Mouse (Mus musculus) fibroblast of lung, adult 2 months (primary cell): ENCODE results near the gene 4930447C04Rik.

ENCODE experiments used
- DNase-seq: peaks from one replicate; pipeline ENCODE4 v3.0.0-alpha.2; 2011; ENCODE audit warnings: low read depth

4930447C04Rik gene

DNA sequence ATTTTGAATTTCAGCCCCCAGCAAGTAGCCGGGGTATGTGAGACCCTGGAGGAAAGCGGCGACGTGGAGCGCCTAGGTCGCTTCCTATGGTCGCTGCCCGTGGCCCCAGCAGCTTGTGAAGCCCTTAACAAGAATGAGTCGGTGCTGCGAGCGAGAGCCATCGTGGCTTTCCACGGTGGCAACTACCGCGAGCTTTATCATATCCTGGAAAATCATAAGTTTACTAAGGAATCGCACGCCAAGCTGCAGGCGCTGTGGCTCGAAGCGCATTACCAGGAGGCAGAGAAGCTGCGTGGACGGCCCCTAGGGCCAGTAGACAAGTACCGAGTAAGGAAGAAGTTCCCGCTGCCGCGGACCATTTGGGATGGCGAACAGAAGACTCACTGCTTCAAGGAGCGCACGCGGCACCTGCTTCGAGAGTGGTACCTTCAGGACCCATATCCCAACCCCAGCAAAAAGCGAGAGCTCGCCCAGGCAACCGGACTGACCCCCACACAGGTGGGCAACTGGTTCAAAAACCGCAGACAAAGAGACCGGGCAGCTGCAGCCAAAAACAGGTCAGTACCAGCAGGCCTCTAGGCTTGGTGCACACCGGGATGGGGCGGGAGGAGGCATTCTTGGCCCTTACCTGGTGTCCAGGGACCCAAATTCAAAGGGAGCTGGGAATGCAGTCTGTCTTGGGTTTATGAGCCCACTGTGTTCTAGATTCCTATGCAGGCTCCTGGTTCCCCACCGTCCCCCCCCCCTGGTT, at the start of gene 4930447C04Rik:
Gene 4930447C04Rik (minus strand): TSS at position 704 of the 751 bp plus-strand sequence.
- no peak for DNase-seq

DNA sequence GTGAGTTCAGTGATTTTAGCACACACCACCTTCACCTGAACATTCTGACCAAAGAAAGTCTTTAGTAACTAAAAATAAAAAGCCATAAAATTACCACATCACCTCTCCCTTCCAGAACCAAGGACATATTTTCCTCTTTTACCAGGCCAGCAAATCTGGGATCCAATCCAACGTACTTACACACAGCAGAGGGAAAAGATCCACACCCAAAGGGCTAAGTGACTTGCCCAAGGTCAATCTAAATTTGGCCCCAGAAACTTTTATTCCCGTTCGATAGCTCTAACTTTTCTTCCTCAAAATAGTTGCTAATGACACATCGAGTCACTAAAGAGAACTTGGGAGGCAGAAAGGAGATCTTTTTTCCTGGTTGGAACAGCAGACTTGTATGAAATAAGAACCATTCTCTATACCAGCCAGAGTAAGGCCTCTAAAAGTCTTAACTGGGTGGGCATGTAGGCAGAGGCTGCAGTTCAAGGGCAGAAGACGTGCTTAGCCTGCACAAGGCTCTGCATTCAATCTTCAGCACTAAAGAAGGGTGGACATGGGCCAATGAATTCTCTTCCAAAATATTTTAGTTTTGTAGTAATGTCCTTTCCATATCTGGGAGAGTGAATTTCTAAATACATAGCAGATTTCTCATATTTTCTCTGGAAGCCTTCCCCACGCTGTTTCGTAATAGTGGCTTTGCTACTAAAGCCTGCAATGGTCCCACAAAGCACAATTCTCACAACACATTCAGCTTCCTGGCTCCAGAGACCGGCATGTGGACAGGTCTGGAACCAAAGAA, 42.7 kb upstream of the 4930447C04Rik start:
- peak; percentile 97 for DNase-seq

GRCm38 (mm10) chr12:72982616-72983015, 42.0 kb upstream of the 4930447C04Rik start:
- DNase-seq = peak; percentile 37

DNA sequence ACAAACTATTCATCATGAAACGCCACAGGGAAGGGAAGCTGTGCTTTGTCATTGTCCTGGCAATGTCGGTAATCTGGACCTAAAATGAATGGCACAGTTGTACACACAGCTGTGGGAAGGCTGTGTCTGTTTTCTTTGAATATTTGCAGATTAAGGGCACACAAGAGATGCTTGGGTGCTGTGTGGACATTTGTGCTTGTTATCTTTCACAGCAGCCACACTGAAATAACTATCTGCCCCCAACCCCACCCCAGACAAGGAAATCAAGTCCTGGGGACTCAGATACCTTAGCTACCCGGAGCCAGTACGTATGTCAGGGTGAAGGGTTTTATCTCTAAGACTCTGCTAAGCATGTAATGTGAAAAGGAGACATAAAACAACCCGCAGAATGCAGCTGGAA, 38.7 kb upstream of the 4930447C04Rik start:
- DNase-seq = no peak

GRCm38 (mm10) chr12:72977851-72978250, 37.3 kb upstream of the 4930447C04Rik start:
- no peak for DNase-seq

DNA sequence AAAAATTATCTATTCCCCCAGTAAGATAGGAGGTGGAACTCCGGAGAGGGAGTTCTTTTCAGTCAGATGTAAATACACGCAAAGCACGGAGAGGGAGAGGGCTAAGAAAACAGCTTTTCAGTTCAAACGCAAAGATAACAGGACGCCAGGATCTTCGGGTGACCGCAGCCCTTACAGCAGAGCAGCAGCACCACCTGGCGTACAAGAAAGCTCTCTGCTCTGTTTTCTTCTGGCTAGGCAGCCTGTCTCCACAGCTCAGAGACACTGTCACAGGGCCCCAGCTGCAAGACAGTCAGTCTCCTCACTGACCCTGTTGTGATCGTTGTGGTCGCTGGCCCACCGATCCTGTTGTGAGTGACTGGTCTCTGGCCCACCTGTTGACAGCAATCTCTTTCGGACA, 36.1 kb upstream of the 4930447C04Rik start:
- DNase-seq = peak; percentile 36

- no peak for DNase-seq
These were observed 35.6 kb upstream of the 4930447C04Rik start for GRCm38 (mm10) chr12:72976172-72976571.

GRCm38 (mm10) chr12:72973161-72973560, 32.6 kb upstream of the 4930447C04Rik start:
- no peak for DNase-seq

DNA sequence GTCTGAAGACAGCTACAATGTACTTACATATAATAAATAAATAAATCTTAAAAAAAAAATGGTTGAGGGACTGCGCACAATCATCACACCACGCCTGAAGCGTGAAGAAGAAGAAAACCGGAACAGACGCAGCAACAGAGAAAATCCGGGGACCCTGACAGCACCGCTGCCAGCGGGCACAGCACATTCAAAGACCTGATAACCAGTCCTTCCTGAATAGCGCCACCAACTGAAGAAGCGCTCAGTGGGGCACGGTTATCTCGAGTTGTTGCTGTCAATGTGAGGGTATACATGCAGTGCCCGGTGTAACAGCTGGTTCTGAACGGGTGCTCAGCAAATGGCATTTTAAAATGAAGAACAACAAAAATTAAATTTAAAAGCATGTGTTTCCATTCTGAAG, 30.0 kb upstream of the 4930447C04Rik start:
- no peak for DNase-seq

- DNase-seq = no peak
These were observed 27.0 kb upstream of the 4930447C04Rik start for GRCm38 (mm10) chr12:72967541-72967940.

DNA sequence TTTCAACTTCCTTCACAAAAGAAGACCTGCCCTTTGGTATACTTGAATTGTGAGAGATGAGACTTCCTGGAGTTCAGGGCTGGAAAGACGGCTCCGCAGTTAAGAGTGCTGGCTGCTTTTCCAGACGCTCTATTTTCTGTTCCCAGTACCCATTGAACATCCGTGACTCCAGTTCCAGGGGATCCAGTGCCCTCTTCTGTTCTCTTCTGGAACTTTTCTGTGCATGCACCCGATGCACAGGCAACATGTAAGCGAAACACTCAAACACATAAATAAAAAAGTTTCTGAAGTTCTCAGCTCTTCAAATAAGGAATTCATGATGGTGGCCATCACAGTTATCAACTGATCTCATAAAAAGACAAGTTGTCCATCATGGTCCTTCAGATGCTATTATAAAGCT, 22.2 kb upstream of the 4930447C04Rik start:
- DNase-seq = no peak

- DNase-seq = no peak
These were observed 17.9 kb upstream of the 4930447C04Rik start for GRCm38 (mm10) chr12:72958446-72958845.

DNA sequence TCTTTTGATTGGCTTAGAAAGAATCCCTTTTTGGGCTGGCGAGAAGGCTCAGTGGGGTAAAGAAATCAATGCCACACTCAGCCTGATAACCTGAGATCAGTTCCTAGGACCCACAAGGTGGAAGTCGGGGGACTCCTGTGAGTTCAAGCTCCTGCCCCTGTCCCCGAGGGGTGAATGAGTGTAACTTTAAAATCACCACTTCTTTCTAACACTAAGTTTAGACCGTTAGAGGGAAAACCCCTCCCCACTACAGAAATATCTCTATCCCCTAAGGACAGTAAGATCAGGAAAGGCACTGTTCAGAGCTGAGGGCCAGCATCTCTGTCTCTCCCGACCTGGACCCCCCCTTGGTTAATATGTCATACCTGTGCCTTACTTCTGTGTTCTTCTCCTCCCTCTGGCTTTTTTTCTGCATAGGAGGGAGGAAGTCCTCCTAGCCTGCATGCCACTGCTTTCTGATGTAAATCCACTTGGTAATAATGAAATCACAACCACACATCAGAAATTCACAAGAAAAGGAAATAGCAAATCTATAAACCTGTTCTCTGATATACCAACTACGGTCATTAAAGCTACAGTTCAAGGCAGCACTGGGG, 17.4 kb upstream of the 4930447C04Rik start:
- no peak for DNase-seq

GRCm38 (mm10) chr12:72954906-72955305, 14.3 kb upstream of the 4930447C04Rik start:
- no peak for DNase-seq

- DNase-seq = no peak
These were observed 13.3 kb upstream of the 4930447C04Rik start for GRCm38 (mm10) chr12:72953858-72954257.

DNA sequence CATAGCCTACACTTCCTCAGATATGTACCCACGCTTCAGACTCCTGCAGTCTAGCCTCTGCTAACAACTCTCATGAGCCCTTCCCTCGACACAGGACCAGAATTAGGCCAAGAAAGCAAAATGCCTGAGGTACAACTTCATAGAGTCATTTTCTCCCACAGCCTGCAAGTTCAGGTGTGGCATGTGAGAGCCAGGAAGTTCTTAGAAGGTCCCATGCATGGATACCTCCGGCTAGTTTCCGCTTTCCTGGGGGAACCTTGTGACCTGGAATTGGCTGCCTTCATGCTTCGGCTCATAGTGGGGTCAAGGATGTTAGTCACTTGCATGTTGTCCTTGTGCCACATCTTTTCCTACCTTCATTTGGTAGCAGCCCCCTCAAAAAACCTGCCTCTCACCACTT, 12.5 kb upstream of the 4930447C04Rik start:
- no peak for DNase-seq

DNA sequence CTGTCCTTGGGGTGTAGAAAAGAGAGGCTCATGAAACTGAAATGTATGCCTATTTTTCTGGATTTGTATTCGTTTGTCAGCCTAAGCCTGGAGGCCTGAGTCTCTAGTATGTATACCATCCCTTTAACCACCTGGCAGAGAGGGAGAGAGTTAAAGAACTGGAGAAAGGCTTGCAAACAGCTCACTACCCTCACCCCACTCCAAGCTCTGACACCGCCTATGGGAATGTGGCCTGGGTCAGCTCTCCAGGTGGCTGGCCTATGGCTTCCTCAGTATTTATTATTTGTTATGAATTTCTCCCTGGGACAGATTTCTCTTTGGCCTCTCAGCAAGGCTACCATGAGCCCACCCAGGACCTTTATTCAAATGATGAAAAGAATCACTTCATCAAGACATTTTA, 6.8 kb upstream of the 4930447C04Rik start:
- DNase-seq = no peak

- DNase-seq = no peak
These were observed 6.2 kb upstream of the 4930447C04Rik start for GRCm38 (mm10) chr12:72946805-72947204.

- DNase-seq = no peak
These were observed 5.5 kb upstream of the 4930447C04Rik start for GRCm38 (mm10) chr12:72946064-72946395.

GRCm38 (mm10) chr12:72945301-72946063, 4.9 kb upstream of the 4930447C04Rik start:
- DNase-seq = no peak

DNA sequence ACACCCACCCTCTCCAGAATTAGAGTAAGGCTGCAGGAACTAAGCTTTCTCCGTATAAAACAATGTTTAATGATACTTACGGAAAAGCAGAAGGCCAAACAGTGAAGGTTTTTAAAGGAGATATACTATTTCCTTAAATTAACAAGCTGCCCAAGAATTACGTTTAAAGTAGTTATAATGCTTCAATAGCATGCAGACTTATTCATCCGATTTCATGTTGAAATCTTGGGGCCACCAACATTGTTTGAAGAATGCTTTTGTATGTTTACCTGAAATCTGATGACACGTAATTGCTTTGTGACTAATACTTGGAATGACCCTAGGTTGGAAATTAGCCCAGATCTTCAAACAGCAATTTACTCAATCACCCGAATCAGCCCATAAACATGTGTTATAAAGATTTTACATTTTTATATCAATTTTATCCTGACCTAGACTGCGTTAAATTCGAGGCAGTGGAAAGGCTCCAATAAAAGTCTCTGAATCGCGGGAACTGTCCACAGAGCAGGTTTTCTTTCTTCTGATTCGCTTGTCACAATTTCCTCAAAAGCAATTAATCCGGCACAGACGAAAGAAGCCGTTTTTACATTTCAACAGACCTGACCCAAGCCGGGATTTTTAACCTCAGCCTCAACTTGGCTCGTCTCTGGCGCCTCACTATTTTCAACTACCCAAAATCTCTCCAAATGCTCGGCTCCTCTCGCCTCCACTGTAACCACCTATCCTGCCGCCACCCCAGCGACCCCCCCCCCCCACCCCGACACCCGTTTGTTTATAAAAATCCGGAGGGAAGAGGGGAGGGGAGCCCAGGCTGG, 4.0 kb upstream of the 4930447C04Rik start:
- no peak for DNase-seq
